Mouse (Mus musculus) midbrain, embryonic 14.5 days (tissue): ENCODE data around the gene B3galt6. TPM values are rescaled to one million over a fixed set of nuclear protein-coding genes. Genes with fewer than 3 reads are reported as not detected.

Source experiments
- ATAC-seq: fragments of 200-750 bp; cut with Nextera tagmentation; 2 replicates; pipeline ENCODE4 v1.8.0; 2017; ENCODE audit warnings: moderate number of reproducible peaks, moderate library complexity; ENCODE audit not compliant: low FRiP score, low TSS enrichment
- DNase-seq: peaks from one replicate; pipeline ENCODE4 v3.0.0-alpha.2; 2015
- H3K27ac ChIP-seq: fragments of 300-500 bp; sonication (generic); replicated peaks from 2 replicates; pipeline ENCODE4 v1.5.1; 2014; ENCODE audit warnings: mild to moderate bottlenecking, low read depth, low read length, moderate library complexity
- H3K27me3 ChIP-seq: fragments of 300-500 bp; sonication (generic); 2 replicates; pipeline ENCODE4 v1.6.1; 2014; ENCODE audit warnings: low read length, control low read depth, mixed read lengths; ENCODE audit not compliant: control insufficient read depth, insufficient read depth
- H3K36me3 ChIP-seq: fragments of 300-500 bp; sonication (generic); 2 replicates; pipeline ENCODE4 v1.6.1; 2014; ENCODE audit warnings: low read length, control low read depth; ENCODE audit not compliant: control insufficient read depth, insufficient read depth
- H3K4me1 ChIP-seq: fragments of 300-500 bp; sonication (generic); 2 replicates; pipeline ENCODE4 v1.6.1; 2014; ENCODE audit warnings: mild to moderate bottlenecking, antibody characterized with exemption, low read length, control low read depth; ENCODE audit not compliant: control insufficient read depth, insufficient read depth
- H3K4me2 ChIP-seq: fragments of 300-500 bp; sonication (generic); 2 replicates; pipeline ENCODE4 v1.6.1; 2014; ENCODE audit warnings: mild to moderate bottlenecking, low read length, moderate library complexity
- H3K4me3 ChIP-seq: fragments of 300-500 bp; sonication (generic); replicated peaks from 2 replicates; pipeline ENCODE4 v1.5.1; 2014; ENCODE audit warnings: low read depth, low read length
- H3K9ac ChIP-seq: fragments of 300-500 bp; sonication (generic); replicated peaks from 2 replicates; pipeline ENCODE4 v1.6.1; 2014; ENCODE audit warnings: mild to moderate bottlenecking, low read length, moderate library complexity
- H3K9me3 ChIP-seq: fragments of 300-500 bp; sonication (generic); 2 replicates; pipeline ENCODE4 v1.6.1; 2016; ENCODE audit warnings: low read length, control low read depth, mixed read lengths; ENCODE audit not compliant: control insufficient read depth
- WGBS: fragments of 180-500 bp; shearing (Covaris S2); extraction: QIAGEN DNeasy Blood & Tissue Kit; methylation state at CpG from one replicate; pipeline ENCODE4 v1.1.7; 2014; 5-methylcytosine and 5-hydroxymethylcytosine counted together
- polyA plus RNA-seq: library from polyadenylated mRNA; unstranded; fragments of >200 nt; fragmentation: Nextera tagmentation; extraction: Ambion mirVana; gene quantifications from 2 replicates; pipeline ENCODE4 v1.2.1, GENCODE M21; 2014

The B3galt6 gene
- polyA plus RNA-seq = 36.3 and 38.7 TPM in 2 replicates

- DNase-seq (peak; percentile 95), ATAC-seq (peak; percentile 88)
- Histone ChIP-seq H3K9ac (peak within 1 kb of the TSS; percentile 76), H3K36me3 (peaks cover 16% of the 10 kb centered on the region), H3K27me3 (no peaks in the 10 kb centered on the region), H3K9me3 (no peaks in the 10 kb centered on the region), H3K4me2 (peak within 1 kb of the TSS; percentile 97), H3K4me3 (peak within 1 kb of the TSS; percentile 80), H3K27ac (peak within 1 kb of the TSS; percentile 94), H3K4me1 (peaks cover 24% of the 10 kb centered on the region)
- whole genome bisulfite sequencing = under 1% methylated on average over 98 of the region's 99 CpGs
Observed at GRCm38 (mm10) chr4:155992241-155992905, at the start of gene B3galt6, which contains the start of gene Sdf4. Gene B3galt6, minus strand, starts transcription at chr4:155992649. Gene Sdf4, plus strand, starts transcription at chr4:155992872.

- H3K4me2 ChIP-seq = peak overlapping the region; percentile 46
- H3K27ac ChIP-seq = no peak overlapping the region
- no peak for ATAC-seq
- DNase-seq = peak; percentile 11
- peak overlapping the region; percentile 28 for H3K4me3 ChIP-seq
- peaks cover 19% of the 10 kb centered on the region for H3K27me3 ChIP-seq
- H3K9ac ChIP-seq = peak overlapping the region; percentile 29; the same call in 1 of the 2 replicates
- 3% methylated on average over 25 of the region's 25 CpGs for WGBS
- H3K36me3 ChIP-seq = no peaks in the 10 kb centered on the region
- H3K4me1 ChIP-seq = peaks cover 20% of the 10 kb centered on the region
- H3K9me3 ChIP-seq = no peaks in the 10 kb centered on the region
Observed at GRCm38 (mm10) chr4:156034901-156035300, 42.5 kb upstream of the B3galt6 start.

- 48% methylated on average over 4 of the region's 4 CpGs for WGBS
- DNase-seq (no peak), ATAC-seq (no peak)
- no peak overlapping the region; the same call in 1 of the 2 replicates for H3K4me3 ChIP-seq
- no peak overlapping the region for H3K4me2 ChIP-seq
- no peaks in the 10 kb centered on the region for H3K9me3 ChIP-seq
- H3K4me1 ChIP-seq = peaks cover 20% of the 10 kb centered on the region
- H3K27ac ChIP-seq = no peak overlapping the region
- H3K27me3 ChIP-seq = peaks cover 19% of the 10 kb centered on the region
- H3K36me3 ChIP-seq = no peaks in the 10 kb centered on the region
- no peak overlapping the region; the same call in 1 of the 2 replicates for H3K9ac ChIP-seq
Observed at GRCm38 (mm10) chr4:156034301-156034700, 41.9 kb upstream of the B3galt6 start.

GRCm38 (mm10) chr4:156033476-156034119 is 41.1 kb upstream of the B3galt6 start:
- no peak overlapping the region for H3K27ac ChIP-seq
- no peak overlapping the region for H3K4me2 ChIP-seq
- H3K9me3 ChIP-seq = no peaks in the 10 kb centered on the region
- H3K4me3 ChIP-seq = no peak overlapping the region
- H3K27me3 ChIP-seq = peaks cover 19% of the 10 kb centered on the region
- DNase-seq (peak; percentile 64), ATAC-seq (no peak)
- peaks cover 20% of the 10 kb centered on the region for H3K4me1 ChIP-seq
- no peak overlapping the region for H3K9ac ChIP-seq
- no peaks in the 10 kb centered on the region for H3K36me3 ChIP-seq
- WGBS = 49% methylated on average over 6 of the region's 6 CpGs

GRCm38 (mm10) chr4:156032856-156033255 is 40.4 kb upstream of the B3galt6 start:
- Histone ChIP-seq H3K4me2 (no peak overlapping the region), H3K4me3 (no peak overlapping the region), H3K4me1 (peaks cover 20% of the 10 kb centered on the region), H3K9me3 (no peaks in the 10 kb centered on the region), H3K27ac (no peak overlapping the region), H3K27me3 (peaks cover 19% of the 10 kb centered on the region), H3K36me3 (peaks cover 7% of the 10 kb centered on the region), H3K9ac (peak overlapping the region; percentile 57; the same call in 1 of the 2 replicates)
- 98% methylated on average over 4 of the region's 4 CpGs for WGBS
- DNase-seq (no peak), ATAC-seq (no peak)

GRCm38 (mm10) chr4:156031593-156032391 is 39.3 kb upstream of the B3galt6 start:
- Histone ChIP-seq H3K9me3 (no peaks in the 10 kb centered on the region), H3K9ac (peak overlapping the region; percentile 57), H3K4me2 (peak overlapping the region; percentile 72), H3K27ac (peak overlapping the region; percentile 85), H3K4me3 (peak overlapping the region; percentile 39), H3K4me1 (peaks cover 20% of the 10 kb centered on the region), H3K27me3 (peaks cover 19% of the 10 kb centered on the region), H3K36me3 (peaks cover 17% of the 10 kb centered on the region)
- peak; percentile 88 for ATAC-seq
- WGBS = 2% methylated on average over 24 of the region's 24 CpGs
- DNase-seq = peak; percentile 91

GRCm38 (mm10) chr4:156031255-156031592 is 38.8 kb upstream of the B3galt6 start:
- ATAC-seq (peak; percentile 7; the same call in 1 of the 2 replicates), DNase-seq (no peak)
- no peaks in the 10 kb centered on the region for H3K9me3 ChIP-seq

GRCm38 (mm10) chr4:156030651-156031118 is 38.2 kb upstream of the B3galt6 start:
- peak; percentile 31 for DNase-seq
- WGBS = 60% methylated on average over 9 of the region's 9 CpGs

More at GRCm38 (mm10) chr4:156031255-156031592, 38.8 kb upstream of the B3galt6 start:
- H3K27ac ChIP-seq = peak overlapping the region; percentile 85
- H3K36me3 ChIP-seq = peaks cover 19% of the 10 kb centered on the region
- H3K4me2 ChIP-seq = peak overlapping the region; percentile 72
- H3K4me3 ChIP-seq = peak overlapping the region; percentile 39
- H3K4me1 ChIP-seq = peaks cover 20% of the 10 kb centered on the region
- H3K9ac ChIP-seq = peak overlapping the region; percentile 57
- peaks cover 19% of the 10 kb centered on the region for H3K27me3 ChIP-seq
- WGBS = 8% methylated on average over 7 of the region's 7 CpGs

More at GRCm38 (mm10) chr4:156030651-156031118, 38.2 kb upstream of the B3galt6 start:
- peaks cover 15% of the 10 kb centered on the region for H3K27me3 ChIP-seq
- H3K4me3 ChIP-seq = peak overlapping the region; percentile 39
- ATAC-seq = no peak
- peak overlapping the region; percentile 85 for H3K27ac ChIP-seq
- no peaks in the 10 kb centered on the region for H3K9me3 ChIP-seq
- peaks cover 20% of the 10 kb centered on the region for H3K4me1 ChIP-seq
- peak overlapping the region; percentile 57 for H3K9ac ChIP-seq
- H3K4me2 ChIP-seq = peak overlapping the region; percentile 72
- peaks cover 21% of the 10 kb centered on the region for H3K36me3 ChIP-seq
